Mouse (Mus musculus) embryonic facial prominence, embryonic 11.5 days (tissue): Measurements from ENCODE around the gene Fam107b. TPM values are rescaled to one million over a fixed set of nuclear protein-coding genes. Genes with fewer than 3 reads are reported as not detected.

ENCODE experiments used
- ATAC-seq: fragments of 200-750 bp; cut with Nextera tagmentation; replicated peaks from 2 replicates; pipeline ENCODE4 v1.8.0; 2017; ENCODE audit warnings: low read depth; ENCODE audit not compliant: insufficient number of reproducible peaks, low FRiP score, low TSS enrichment
- DNase-seq: peaks from one replicate; pipeline ENCODE4 v3.0.0-alpha.2; 2015; ENCODE audit warnings: low spot score
- H3K27ac ChIP-seq: fragments of 300-500 bp; sonication (generic); replicated peaks from 2 replicates; pipeline ENCODE4 v1.5.1; 2014; ENCODE audit warnings: mild to moderate bottlenecking, low read depth, low read length, control low read depth
- H3K27me3 ChIP-seq: fragments of 300-500 bp; sonication (generic); 2 replicates; pipeline ENCODE4 v1.6.1; 2014; ENCODE audit warnings: mild to moderate bottlenecking, low read length, moderate library complexity, mixed read lengths; ENCODE audit not compliant: control insufficient read depth, insufficient read depth
- H3K36me3 ChIP-seq: fragments of 300-500 bp; sonication (generic); replicated peaks from 2 replicates; pipeline ENCODE4 v1.6.1; 2014; ENCODE audit warnings: low read depth, mild to moderate bottlenecking, low read length, moderate library complexity, mixed read lengths; ENCODE audit not compliant: control insufficient read depth, insufficient read depth
- H3K4me1 ChIP-seq: fragments of 300-500 bp; sonication (generic); 2 replicates; pipeline ENCODE4 v1.6.1; 2014; ENCODE audit warnings: low read length, mixed read lengths; ENCODE audit not compliant: control insufficient read depth, insufficient read depth
- H3K4me2 ChIP-seq: fragments of 300-500 bp; sonication (generic); 2 replicates; pipeline ENCODE4 v1.6.1; 2014; ENCODE audit warnings: low read depth, mild to moderate bottlenecking, control low read depth, low read length, moderate library complexity
- H3K4me3 ChIP-seq: fragments of 300-500 bp; sonication (generic); 2 replicates; pipeline ENCODE4 v1.5.1; 2014; ENCODE audit warnings: low read depth, low read length, control low read depth
- H3K9ac ChIP-seq: fragments of 300-500 bp; sonication (generic); replicated peaks from 2 replicates; pipeline ENCODE4 v1.6.1; 2014; ENCODE audit warnings: mild to moderate bottlenecking, control low read depth, low read length
- H3K9me3 ChIP-seq: fragments of 300-500 bp; sonication (generic); replicated peaks from 2 replicates; pipeline ENCODE4 v1.6.1; 2016; ENCODE audit warnings: mild to moderate bottlenecking, low read length, inconsistent platforms, mixed read lengths; ENCODE audit not compliant: control insufficient read depth
- WGBS: fragments of 180-500 bp; shearing (Covaris S2); extraction: QIAGEN DNeasy Blood & Tissue Kit; methylation state at CpG from one replicate; pipeline ENCODE4 v1.1.7; 2014; 5-methylcytosine and 5-hydroxymethylcytosine counted together
- polyA plus RNA-seq: library from polyadenylated mRNA; unstranded; fragments of >200 nt; fragmentation: Nextera tagmentation; extraction: Ambion mirVana; gene quantifications from 2 replicates; pipeline ENCODE4 v1.2.1, GENCODE M21; 2014

Fam107b gene
- polyA plus RNA-seq, 1 experiment from 2014 or later: 79.4 TPM

GRCm38 (mm10) chr2:3672654-3673367, 102.5 kb downstream of the Fam107b start:
- no peak for ATAC-seq
- H3K27me3 ChIP-seq: no peaks in the 10 kb centered on the region
- WGBS: 82% methylated on average over 5 of the region's 5 CpGs
- H3K4me1 ChIP-seq: no peaks in the 10 kb centered on the region
- DNase-seq: no peak
- no peaks in the 10 kb centered on the region for H3K36me3 ChIP-seq
- no peak overlapping the region for H3K4me3 ChIP-seq
- H3K9me3 ChIP-seq: no peaks in the 10 kb centered on the region
- no peak overlapping the region for H3K4me2 ChIP-seq
- no peak overlapping the region for H3K9ac ChIP-seq
- H3K27ac ChIP-seq: no peak overlapping the region

GRCm38 (mm10) chr2:3675481-3675880, 105.2 kb downstream of the Fam107b start:
- DNase-seq: no peak
- no peak overlapping the region for H3K4me2 ChIP-seq
- no peak overlapping the region for H3K4me3 ChIP-seq
- no peak overlapping the region for H3K27ac ChIP-seq
- no peaks in the 10 kb centered on the region for H3K27me3 ChIP-seq
- no peaks in the 10 kb centered on the region for H3K4me1 ChIP-seq
- no peaks in the 10 kb centered on the region for H3K36me3 ChIP-seq
- 90% methylated on average over 1 of the region's 1 CpGs for WGBS
- no peak for ATAC-seq
- no peak overlapping the region for H3K9ac ChIP-seq
- no peaks in the 10 kb centered on the region for H3K9me3 ChIP-seq

- WGBS: 64% methylated on average over 4 of the region's 4 CpGs
- ATAC-seq: 0 out of 2 replicates have a peak, but pooled peaks have one; percentile 59
- H3K4me2 ChIP-seq: no peak overlapping the region
- H3K36me3 ChIP-seq: no peaks in the 10 kb centered on the region
- no peak overlapping the region for H3K4me3 ChIP-seq
- no peak overlapping the region for H3K27ac ChIP-seq
- no peaks in the 10 kb centered on the region for H3K27me3 ChIP-seq
- no peaks in the 10 kb centered on the region for H3K4me1 ChIP-seq
- H3K9ac ChIP-seq: no peak overlapping the region
- no peaks in the 10 kb centered on the region for H3K9me3 ChIP-seq
- DNase-seq: no peak
Observed at GRCm38 (mm10) chr2:3682699-3683098, 112.4 kb downstream of the Fam107b start.

- H3K4me1 ChIP-seq: no peaks in the 10 kb centered on the region
- H3K36me3 ChIP-seq: no peaks in the 10 kb centered on the region
- no peak overlapping the region for H3K27ac ChIP-seq
- DNase-seq: no peak
- 0 out of 2 replicates have a peak, but pooled peaks have one; percentile 14 for ATAC-seq
- H3K4me3 ChIP-seq: no peak overlapping the region
- no peaks in the 10 kb centered on the region for H3K27me3 ChIP-seq
- H3K9me3 ChIP-seq: no peaks in the 10 kb centered on the region
- H3K9ac ChIP-seq: no peak overlapping the region
- WGBS: 60% methylated on average over 5 of the region's 5 CpGs
- H3K4me2 ChIP-seq: no peak overlapping the region
Observed at GRCm38 (mm10) chr2:3683343-3683742, 113.1 kb downstream of the Fam107b start.

- no peak overlapping the region for H3K27ac ChIP-seq
- DNase-seq (peak; percentile 36), ATAC-seq (no peak)
Observed at GRCm38 (mm10) chr2:3683751-3684229, 113.5 kb downstream of the Fam107b start.

GRCm38 (mm10) chr2:3690221-3690620, 119.9 kb downstream of the Fam107b start:
- no peaks in the 10 kb centered on the region for H3K27me3 ChIP-seq
- H3K9me3 ChIP-seq: no peaks in the 10 kb centered on the region
- no peak overlapping the region for H3K9ac ChIP-seq
- DNase-seq: peak; percentile 49
- H3K4me2 ChIP-seq: no peak overlapping the region
- 47% methylated on average over 4 of the region's 4 CpGs for WGBS
- no peak overlapping the region for H3K27ac ChIP-seq
- 0 out of 2 replicates have a peak, but pooled peaks have one; percentile 39 for ATAC-seq
- no peaks in the 10 kb centered on the region for H3K4me1 ChIP-seq
- H3K36me3 ChIP-seq: no peaks in the 10 kb centered on the region
- H3K4me3 ChIP-seq: no peak overlapping the region

More at GRCm38 (mm10) chr2:3683751-3684229, 113.5 kb downstream of the Fam107b start:
- Histone ChIP-seq H3K4me3 (no peak overlapping the region), H3K4me2 (no peak overlapping the region), H3K27me3 (no peaks in the 10 kb centered on the region), H3K9ac (no peak overlapping the region), H3K9me3 (no peaks in the 10 kb centered on the region), H3K36me3 (no peaks in the 10 kb centered on the region), H3K4me1 (no peaks in the 10 kb centered on the region)
- 37% methylated on average over 6 of the region's 6 CpGs for WGBS

GRCm38 (mm10) chr2:3692833-3693232, 122.5 kb downstream of the Fam107b start:
- Histone ChIP-seq H3K27me3 (no peaks in the 10 kb centered on the region), H3K9me3 (no peaks in the 10 kb centered on the region), H3K27ac (no peak overlapping the region), H3K9ac (no peak overlapping the region), H3K4me2 (no peak overlapping the region), H3K36me3 (no peaks in the 10 kb centered on the region), H3K4me1 (no peaks in the 10 kb centered on the region), H3K4me3 (no peak overlapping the region)
- WGBS: 87% methylated on average over 2 of the region's 2 CpGs
- DNase-seq: no peak
- ATAC-seq: no peak

- ATAC-seq: no peak
- no peak overlapping the region for H3K4me3 ChIP-seq
- no peak for DNase-seq
- no peak overlapping the region for H3K27ac ChIP-seq
- no peaks in the 10 kb centered on the region for H3K9me3 ChIP-seq
- H3K4me1 ChIP-seq: no peaks in the 10 kb centered on the region
- 89% methylated on average over 5 of the region's 5 CpGs for WGBS
- H3K9ac ChIP-seq: no peak overlapping the region
- H3K36me3 ChIP-seq: no peaks in the 10 kb centered on the region
- H3K27me3 ChIP-seq: no peaks in the 10 kb centered on the region
- no peak overlapping the region for H3K4me2 ChIP-seq
Observed at GRCm38 (mm10) chr2:3695900-3696299, 125.6 kb downstream of the Fam107b start.
